Mouse (Mus musculus): Measurements from ENCODE around the gene Card9.

The Card9 gene

DNA sequence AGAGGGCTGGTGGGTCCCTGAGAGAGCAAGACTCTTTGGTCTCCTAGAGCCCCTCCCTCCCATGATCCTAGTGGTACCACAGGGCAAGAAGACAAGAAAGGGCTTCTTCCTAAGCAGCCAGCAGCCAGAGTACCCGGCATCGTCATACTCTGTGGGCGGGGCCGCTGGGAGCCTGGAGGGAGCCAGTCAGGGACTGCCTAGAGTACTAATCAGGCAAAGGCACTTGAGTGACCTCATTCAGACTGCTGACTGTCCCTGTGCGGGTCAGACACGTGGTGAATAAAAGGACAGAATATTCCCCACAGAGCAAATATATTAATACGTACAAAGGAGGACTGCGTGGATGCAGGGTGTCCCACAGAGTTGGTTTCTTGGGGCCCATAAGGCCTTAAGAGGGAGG, 31.3 kb downstream of the Card9 start:
- DNase-seq (ENCODE audit: low read depth in 2 of 2, low spot score in 2 of 2): no peak

DNA sequence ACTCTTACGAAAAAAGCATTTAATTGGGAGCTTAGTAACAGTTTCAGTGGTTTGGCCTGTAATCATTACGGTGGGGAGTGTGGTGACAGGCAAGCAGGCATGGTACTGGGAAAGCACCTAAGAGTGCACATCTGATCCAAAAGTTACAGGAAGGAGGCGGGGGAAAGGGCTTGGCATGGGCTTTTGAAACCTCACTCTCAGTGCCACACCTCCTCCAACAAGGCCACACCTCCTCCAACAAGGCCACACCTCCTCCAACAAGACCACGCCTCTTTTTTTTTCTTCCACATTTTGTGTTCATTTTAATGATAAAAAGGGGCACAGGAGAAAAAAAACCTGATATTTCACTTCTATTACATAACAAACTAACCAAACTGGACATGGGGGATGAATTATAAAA, 32.9 kb downstream of the Card9 start:
- DNase-seq (ENCODE audit: low read depth in 2 of 2, low spot score in 2 of 2): no peak

DNA sequence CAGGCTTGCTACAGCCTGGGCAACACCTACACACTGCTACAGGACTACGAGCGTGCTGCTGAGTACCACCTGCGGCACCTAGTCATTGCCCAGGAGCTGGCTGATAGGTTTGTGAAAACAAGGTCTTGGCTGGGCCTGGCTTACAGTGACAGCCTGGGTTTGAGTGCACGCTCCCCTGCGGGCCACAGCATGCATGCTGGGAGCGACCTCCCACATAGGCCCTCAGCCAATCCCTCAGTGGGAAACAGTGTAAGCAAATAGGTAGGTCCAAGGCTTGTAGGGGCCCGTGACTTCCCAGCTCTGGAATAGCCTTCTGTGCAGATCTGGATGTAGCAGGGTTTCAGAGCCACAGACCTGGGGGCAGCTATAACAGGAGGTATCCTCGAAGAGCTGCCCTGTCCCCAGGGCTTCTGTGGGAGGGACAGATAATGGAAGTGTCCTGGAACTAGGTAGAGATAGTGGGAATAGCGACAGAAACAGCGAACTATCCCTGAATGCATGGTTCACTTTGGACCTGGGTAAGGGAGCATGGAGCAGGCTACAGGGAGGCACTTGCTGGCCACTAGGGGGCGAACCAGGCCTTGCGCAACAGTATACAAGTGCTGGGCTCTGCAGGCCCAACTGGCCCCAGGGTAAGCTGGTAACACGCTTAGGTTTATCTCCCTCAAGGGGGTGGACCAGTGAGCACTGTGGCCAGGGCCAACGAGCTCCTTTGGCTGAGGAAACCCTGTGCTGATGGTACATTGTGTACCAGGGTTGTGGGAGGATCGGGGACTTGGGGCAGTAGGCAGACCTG, 35.1 kb downstream of the Card9 start:
- DNase-seq (ENCODE audit: low read depth in 2 of 2, low spot score in 2 of 2): peak; percentile 28 to 50

DNA sequence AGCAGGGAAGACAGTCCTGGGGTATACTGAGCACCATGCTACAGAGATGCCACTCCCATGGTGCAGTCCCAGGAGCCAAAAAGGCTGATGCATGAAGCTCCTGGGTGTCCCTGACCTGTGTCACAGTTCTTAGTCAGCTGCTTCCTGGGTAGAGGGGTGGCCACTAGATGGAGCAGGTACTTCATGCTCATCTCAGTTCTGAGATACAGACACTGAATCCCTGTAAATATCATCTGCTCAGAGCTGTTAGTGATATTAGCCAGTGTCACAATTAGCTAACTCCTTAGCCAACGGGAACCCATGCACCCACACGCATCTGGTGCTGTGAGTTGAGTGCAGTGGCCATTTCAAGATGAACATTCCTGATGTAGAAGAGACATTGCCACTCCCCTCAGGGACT, 35.8 kb downstream of the Card9 start:
- no peak for DNase-seq (ENCODE audit: low read depth in 2 of 2, low spot score in 2 of 2)

DNA sequence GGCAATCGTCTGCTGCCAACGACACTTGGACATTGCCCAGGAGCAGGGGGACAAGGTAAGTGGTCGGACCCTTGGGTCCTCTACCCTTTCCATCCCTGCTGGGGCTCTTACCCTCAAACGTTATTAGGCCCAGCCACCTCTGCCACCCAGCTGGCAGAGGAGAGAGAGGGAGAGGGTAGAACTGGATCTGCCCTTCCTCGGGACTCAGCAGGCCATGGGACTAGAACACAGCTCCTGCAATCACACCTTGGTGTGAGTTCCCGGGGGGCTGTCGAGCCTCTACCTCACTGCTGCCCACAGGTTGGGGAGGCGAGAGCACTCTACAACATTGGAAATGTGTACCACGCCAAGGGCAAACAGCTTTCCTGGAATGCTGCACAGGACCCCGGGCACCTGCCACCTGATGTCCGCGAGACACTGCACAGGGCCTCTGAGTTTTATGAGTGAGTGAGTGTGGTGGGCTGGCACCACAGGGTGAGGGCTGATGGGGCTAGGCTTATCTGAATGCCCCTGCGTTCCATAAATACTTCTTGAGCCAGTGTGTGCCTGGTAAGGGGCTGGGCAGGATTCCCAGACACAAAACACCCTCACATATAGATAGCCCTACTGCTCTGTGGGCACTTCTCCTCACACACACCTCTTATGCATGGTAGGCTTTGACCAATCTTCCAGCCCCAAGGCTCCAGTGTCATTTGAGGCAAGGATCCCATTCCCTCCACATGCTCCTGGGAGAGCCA, 37.0 kb downstream of the Card9 start:
- DNase-seq (ENCODE audit: low read depth in 2 of 2, low spot score in 2 of 2): no peak

DNA sequence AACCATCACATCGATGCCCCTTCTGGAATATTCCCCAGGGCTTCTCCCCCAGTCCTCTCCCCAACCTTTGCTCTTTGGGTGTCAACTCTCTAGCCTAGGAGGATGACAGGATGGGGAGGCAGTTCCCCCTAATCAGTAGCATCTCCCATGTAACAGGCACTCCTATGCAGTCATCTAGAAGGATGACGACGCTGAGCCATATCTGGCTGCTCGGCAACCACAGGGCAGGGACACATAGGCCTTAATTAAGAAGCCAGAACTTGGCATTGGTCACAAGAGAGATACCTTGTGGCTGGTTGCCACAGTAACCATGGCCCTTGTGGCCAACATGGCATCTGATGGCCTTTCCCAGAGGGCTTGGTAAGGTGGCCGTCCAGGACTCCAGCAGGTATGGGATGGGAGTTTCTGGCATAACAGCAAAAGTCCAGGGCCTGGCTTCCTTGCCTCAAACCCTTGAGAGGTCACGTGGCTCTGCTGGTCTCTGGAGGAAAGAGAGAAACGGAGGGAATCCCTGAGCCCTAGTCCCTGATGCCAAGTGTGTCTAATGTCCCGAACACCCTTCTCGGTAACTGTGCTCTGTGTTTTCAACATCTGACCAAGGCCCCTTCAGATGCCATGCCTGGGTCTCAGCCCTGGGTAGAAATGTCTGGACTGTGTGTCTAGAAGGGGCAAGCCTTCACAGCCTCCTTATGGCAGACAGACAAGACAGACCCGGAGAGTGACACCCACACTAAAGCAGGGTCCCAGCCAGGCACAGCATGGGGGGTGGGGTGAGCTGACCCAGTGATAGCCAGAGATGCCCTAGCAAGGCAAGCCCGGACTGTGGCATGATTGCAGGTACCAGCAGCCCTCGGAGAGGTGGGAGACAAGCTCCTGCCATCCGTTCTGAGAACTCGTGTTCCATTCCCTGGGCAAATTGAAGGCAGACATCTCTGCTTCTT, 40.2 kb downstream of the Card9 start:
- no peak for DNase-seq (ENCODE audit: low read depth in 2 of 2, low spot score in 2 of 2)

DNA sequence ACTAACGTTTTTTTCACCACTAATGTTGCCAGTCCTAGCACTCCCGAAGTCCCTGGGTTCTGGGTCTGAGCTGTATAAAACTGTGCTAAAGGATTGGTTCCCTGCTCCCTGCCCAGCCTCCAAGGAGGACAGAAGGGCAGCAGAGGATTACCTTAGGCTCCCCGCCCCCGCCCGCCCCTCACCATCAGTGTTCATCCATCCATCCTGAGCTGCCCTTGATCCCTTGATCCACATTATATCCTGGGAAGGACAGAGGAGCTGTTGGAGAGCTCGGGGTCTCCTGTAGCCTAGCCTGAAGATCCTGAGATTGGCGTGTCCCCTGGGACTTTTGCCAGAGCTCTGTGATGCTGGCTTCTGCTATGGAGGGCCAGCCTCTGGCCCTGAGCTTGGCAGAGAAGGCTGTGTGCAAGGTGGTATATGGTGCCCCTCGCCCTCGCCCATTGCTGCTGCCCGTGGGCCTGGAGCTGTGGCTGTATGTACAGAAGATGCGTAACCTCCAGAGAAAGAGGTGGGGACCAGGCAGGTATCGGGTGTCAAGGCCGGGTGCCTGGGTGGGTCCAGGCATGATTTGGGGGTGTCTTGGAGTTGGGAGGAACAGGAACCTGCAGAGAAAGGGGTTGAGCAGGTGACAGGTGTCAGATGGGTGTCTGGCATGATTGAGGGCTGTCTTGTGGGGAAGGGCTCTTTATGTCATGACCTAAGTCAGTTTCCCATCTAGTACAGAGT, 41.0 kb downstream of the Card9 start:
- no peak for DNase-seq (ENCODE audit: low read depth in 2 of 2, low spot score in 2 of 2)

DNA sequence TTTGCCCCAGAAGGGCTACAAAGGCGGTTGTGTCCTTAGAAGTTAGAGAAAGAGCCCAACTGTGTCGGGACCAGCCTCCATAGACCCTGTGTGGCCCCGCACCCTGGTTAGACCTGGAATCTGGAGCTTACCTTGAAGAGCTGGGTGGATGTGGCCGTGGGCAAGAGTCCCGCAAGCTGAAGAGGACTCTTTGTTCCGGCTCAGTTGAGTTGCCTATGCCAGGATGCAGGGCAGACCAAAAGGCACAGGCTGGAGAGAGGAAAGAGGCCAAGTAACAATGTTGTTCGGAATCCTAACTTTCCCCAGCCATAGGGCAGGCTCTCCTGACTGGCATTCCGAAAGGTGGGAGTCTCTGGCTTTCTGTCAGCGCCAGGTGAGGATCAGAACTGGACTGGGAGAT, 41.6 kb downstream of the Card9 start:
- DNase-seq (ENCODE audit: low read depth in 2 of 2, low spot score in 2 of 2): no peak

DNA sequence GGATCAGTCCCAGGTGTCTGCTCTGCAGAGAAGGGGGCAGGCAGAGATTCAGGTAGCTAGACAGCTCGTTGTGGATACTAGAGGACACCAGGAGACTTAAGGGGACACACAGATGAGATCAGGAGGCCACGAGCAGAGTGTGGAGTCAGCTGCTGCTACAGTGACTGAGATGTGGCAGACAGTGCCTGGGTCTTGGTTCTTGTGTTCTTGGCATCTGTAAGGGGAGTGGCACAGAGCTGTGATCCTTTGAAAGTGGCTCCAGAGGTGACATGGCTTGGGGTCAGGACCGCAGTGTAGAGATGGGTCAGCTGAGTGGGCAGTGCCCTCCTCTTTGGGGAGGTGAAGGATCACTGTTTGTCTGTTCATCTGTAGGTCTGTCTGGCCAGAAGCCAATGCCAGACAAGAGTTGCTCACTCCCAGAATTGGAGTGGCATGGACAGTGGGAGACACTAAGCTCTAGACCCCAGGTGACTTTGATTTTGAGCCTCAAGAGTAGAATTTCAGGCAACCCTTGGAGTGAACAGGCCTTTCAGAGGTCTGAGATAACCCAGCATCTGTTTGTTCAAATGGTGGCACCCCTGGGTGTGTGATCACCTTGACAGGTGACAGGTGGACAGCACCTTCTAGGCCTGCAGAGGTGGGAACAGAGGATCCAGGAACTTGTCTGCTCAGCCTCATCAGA, 42.6 kb downstream of the Card9 start:
- no peak for DNase-seq (ENCODE audit: low read depth in 2 of 2, low spot score in 2 of 2)

DNA sequence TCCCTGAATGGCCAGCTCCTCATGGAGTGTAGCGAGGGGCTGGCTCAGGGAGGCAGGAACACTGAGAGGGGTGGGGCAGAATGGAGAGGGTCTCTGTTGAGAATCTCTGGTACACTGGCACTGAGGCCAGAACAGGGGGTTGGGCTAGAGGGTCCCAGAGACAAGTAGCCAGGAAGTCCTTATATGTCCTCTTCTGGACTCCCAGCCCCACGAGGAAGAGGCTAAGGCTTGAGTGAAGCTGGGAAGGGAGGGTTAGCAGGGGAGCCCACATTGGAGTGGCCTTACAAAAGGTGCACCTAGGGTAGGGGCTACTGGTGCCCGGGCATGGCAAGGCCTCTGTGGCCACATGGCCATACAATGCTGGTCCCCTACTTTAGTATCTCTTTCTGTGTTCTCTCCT, 43.3 kb downstream of the Card9 start:
- DNase-seq (ENCODE audit: low read depth in 2 of 2, low spot score in 2 of 2): no peak

DNA sequence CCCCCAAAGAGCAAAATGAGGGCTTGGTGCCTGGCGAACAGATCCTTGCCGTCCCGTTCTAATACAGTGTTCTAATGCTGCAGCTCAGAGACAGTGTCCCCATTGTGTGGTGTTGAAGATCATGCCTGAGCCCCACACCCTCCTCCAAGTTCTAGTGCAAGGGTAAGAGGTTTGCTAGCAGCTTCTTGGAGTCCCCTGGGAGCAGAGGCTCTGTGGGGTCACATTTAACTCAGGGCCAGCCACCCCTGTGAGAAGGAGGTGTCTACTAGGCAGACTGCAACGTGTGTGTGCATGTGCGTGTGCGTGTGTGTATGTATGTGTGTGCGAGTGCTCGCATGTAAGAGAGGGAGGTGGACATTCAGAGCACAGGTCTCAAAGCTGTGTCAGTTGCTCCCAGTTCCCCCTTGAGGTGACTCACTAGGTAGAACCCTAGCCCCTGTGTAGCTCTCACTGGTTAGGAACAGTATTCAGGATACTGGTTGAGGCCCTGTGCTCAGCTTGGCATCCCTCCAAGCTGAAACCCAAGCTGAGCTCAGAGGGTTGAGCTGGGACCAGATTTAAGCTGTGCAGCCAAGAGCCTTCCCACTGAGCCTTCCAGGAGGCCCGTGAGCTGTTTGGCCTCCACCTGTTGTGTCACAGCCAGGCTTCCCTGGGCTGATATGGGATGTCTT, 44.0 kb downstream of the Card9 start:
- DNase-seq (ENCODE audit: low read depth in 2 of 2, low spot score in 2 of 2): no peak

DNA sequence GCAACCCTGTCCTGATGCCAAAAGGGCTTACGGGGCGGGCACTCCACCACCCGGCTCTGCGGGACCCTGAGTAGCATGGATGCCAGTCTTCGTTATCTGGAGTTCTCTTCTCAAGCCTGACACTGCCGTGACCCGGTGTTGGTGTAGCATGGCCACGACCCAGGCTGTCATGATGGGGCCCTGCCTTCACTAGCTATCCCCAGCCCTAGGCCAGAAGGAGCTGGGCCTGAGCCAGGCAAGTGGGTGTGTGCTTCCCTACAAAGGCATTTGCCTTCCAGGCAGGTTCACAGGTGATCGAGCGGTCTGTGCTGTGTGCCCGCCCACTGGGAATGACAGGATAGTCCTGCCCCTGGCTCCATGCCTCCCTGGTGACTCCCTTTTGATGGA, 44.8 kb downstream of the Card9 start:
- no peak for DNase-seq (ENCODE audit: low read depth in 2 of 2, low spot score in 2 of 2)

DNA sequence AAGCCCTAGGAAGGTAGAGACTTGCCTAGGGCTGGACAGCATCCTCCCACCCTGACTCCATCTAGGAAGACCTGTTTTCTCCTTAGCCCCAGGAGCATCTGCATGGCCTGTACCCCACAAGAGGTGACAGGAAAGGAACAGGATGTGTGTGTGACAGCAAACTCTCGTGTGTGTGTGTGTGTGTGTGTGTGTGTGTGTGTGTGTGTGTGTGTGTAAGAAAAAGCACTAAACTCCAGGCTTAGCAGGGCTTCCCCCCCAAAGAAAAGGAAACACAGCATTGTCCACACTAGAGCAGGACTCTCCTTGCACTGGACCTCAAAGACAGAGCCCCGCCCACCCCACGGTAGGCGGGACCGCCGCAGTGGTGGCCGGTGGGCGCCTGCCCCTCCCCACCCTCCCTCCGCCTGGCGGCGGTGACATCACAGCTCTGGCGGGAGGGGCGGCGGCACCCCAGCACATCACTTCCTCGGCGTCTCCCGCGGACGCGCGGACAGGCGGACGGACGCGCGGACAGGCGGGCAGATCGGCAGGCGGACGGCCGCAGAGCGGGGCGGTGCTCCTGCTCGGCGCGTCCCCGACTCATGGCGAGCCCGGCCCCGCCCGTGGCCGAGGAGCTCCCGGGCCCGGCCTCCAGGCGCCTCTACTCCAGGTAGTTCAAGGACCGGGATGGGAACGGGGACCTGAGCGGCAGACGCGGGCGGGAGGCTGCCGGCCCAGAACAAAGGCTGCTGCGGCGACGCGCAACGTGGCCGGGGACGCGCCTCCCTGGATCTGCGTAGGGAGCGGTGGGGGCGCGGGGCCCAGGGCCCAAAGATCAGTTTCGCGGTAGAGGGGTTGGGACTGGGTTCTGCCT, 45.4 kb downstream of the Card9 start, which contains the start of gene Gpsm1:
Gene Gpsm1 (plus strand): TSS at position 444 of the 853 bp plus-strand sequence.
- peak; percentile 40 to 56 for DNase-seq (ENCODE audit: low read depth in 2 of 2, low spot score in 2 of 2)

DNA sequence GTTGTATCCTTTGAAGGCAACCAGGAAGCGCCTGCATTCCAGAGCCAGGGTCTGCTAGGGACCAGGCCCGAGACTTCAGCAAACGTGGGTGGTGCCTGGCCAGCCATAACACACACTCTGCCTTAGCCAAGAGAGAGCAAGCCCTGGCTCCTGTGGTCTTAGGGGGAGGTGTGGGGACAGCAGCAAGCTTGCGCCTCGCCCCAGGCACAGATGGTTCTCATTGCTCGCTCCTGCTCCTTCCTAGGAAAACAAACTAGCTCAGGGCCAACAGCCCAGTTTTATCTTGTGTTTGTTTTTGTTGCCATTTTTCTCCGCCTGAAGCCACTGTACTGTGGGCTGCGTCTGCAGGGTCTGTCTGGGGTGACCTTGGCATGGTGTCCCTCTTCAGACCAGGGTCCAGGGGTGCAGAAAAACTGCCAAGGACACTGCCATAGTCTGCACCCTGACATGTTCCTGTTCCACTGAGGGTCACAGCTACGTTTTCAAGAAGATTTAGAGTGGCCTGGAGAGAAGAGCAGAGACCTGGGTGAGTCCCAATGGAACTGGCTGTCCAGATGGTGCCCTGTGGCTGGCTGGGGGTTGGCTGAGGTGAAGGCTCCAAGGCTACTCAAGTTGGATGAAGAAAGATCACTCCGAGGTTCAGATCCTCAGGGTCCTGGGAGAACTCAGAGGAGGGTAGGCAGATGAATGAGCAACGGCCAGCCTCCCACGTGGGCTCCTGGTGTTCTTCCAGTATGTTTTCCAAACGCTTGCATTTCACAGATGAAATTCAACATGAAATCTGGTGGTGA, 46.2 kb downstream of the Card9 start:
- no peak for DNase-seq (ENCODE audit: low read depth in 2 of 2, low spot score in 2 of 2)

DNA sequence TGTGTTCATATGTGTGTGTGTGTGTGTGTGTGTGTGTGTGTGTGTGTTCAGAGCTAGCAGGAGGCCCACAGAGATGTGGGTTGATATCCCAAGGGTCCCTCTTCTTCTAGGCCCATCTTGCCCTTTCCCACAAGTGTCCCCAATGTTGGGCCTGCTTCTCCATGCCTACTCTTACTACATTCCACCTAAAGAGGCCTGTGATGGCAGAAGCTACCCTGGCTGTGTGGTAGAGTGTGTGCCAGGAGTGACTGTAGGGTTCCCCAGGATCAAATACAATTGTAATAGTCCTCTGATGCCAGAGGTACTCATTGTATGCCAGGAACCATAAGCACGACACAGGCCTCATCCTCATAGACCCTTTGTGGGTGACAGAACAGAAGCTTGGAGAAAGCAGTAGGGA, 47.3 kb downstream of the Card9 start:
- DNase-seq (ENCODE audit: low read depth in 2 of 2, low spot score in 2 of 2): no peak

DNA sequence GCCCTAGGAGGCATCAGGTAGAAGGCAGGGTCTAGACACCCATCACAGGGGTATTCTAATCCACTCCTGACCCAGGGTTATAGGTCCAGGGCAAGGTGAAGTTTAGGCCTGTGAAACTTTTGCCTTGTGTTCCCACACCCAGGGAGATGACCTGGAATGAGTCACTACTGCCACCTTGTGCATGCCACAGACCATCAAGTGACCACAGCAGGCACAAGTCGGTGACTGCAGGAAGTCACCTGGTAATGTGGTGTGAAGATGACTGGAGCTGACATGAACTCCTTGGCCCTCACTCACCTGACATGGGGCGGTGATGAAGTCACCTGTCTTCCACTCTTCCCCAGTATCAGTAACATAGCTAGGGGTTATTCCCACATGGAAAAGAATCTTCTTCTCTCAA, 47.9 kb downstream of the Card9 start:
- DNase-seq (ENCODE audit: low read depth in 2 of 2, low spot score in 2 of 2): no peak

DNA sequence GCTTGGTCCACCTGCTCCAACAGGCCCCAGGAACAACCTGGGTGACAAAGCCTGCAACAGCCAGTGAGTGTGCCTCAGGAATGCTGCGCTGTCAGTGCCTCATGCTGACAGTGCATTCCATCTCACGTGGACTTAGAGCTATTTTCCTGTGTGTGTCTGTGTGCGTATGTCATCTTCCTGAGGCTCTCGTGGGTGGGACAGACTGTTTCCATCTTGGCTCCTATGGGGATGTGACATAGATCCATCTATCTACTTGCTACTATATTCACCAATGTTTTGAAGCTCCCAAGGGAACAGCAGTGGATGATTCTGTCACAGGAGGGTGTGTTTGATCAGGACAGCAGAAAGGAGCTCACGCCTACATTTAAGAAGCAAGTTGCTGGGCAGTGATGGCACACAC, 48.8 kb downstream of the Card9 start:
- DNase-seq (ENCODE audit: low read depth in 2 of 2, low spot score in 2 of 2): no peak

DNA sequence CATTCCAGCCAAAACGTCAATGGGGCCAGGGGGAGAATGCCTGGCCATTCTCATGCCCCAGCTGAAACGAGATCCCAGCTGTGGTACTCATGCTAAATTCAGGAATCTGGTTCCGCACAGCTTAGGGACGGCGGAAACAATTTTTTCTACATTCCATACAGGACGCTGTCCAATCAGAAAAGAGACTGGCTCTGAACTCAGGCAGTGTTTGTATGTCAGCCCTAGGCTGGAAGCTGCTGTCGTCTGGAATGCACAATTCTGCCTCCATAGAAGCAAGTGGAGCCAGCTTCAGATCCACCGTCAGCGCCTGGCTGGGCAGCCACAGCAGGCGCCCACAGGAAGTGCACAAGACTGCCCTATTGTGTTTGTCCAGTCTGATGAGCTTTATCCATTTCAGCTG, 51.0 kb downstream of the Card9 start:
- DNase-seq (ENCODE audit: low read depth in 2 of 2, low spot score in 2 of 2): no peak

All from CD8-positive naive resting alpha-beta T cell, adult 2 months (primary cell).